Mouse (Mus musculus): Measurements from ENCODE around the gene Shisa6. TPM values are rescaled to one million over a fixed set of nuclear protein-coding genes. Genes with fewer than 3 reads are reported as not detected.

Shisa6 gene
- 0.27 and 0.30 TPM in 2 replicates for polyA plus RNA-seq (2012; rRNA removed)

DNA sequence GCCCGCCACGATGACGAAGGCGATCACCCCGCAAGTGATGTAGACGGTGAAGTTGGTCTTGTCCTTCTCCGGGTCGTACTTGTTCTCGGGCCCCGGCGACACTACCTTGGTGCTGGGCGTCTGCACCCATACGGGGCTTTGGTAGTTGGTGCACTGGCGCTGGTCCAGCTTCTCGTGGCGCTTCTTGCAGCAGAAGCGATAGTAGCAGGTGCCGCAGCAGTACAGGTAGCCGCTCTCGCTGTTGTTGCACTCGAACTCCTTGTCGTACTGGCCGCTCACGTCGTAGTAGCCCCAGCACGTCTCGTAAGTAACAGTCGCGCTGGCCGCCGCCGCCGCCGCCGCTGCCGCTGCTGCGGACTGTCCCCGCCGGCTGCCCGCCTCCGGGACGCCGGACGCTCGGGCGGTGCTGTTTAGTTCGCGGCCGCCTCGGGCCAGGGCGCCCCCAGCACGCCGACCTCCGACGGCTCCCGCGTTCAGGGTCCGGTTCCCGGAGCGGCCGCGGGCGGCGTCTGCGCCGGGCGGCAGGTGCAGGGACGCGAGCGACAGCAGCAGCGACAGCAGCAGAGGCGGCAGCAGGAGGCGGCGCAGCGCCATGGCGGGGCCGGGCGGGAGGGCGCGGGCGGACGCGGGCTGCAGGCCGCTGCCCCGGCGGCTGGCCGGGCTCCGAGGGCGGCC is at the start of gene Shisa6:
Gene Shisa6, minus strand, starts transcription at position 594 of the 675 bp plus-strand sequence.
- Histone ChIP-seq H3K27ac (ENCODE audit: control insufficient read depth, insufficient read depth, low read depth, low read length) (no peak within 1 kb of the TSS), H3K27me3 (ENCODE audit: control insufficient read depth, insufficient read depth, low read length) (no peaks in the 10 kb centered on the region), H3K4me3 (ENCODE audit: control insufficient read depth, low read depth, low read length) (peak within 1 kb of the TSS; percentile 76), H3K4me1 (ENCODE audit: control insufficient read depth, insufficient read depth, low read length) (peaks cover 14% of the 10 kb centered on the region), H3K36me3 (ENCODE audit: control insufficient read depth, insufficient read depth, low read length) (no peaks in the 10 kb centered on the region)
- TF ChIP-seq POLR2A (IDR thresholded peaks at IDR 0.05; ENCODE audit: control insufficient read depth, low read depth, low read length) (no peak), CTCF (IDR thresholded peaks at IDR 0.05; ENCODE audit: control insufficient read depth, insufficient read depth, insufficient replicate concordance, low read depth, low read length) (no peak)

DNA sequence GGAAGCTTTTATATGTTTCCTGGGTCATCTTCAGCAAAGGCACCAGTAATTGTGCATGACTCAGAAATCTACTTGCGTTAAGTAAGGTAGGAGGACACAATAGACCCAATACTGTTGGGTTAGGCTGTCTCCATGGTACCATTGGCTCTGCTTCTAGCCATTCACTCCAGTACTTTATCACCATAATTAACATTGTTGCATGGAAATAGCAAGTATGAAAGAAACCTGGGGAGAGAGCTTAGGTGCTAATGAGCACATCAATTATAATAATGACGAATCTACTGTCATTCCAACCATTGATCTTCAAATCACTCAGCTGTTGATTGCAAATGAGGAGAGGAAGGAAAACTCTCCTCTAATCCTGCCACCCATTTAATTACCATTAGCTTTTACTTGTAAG is 48.1 kb upstream of the Shisa6 start:
- no peaks in the 10 kb centered on the region for H3K4me1 ChIP-seq (ENCODE audit: control insufficient read depth, insufficient read depth, low read length)
- no peaks in the 10 kb centered on the region for H3K27me3 ChIP-seq (ENCODE audit: control insufficient read depth, insufficient read depth, low read length)
- no peak overlapping the region for H3K27ac ChIP-seq (ENCODE audit: control insufficient read depth, insufficient read depth, low read depth, low read length)
- H3K36me3 ChIP-seq (ENCODE audit: control insufficient read depth, insufficient read depth, low read length) = no peaks in the 10 kb centered on the region
- no peak for TF ChIP-seq POLR2A (IDR thresholded peaks at IDR 0.05; ENCODE audit: control insufficient read depth, low read depth, low read length)
- no peak for TF ChIP-seq CTCF (IDR thresholded peaks at IDR 0.05; ENCODE audit: control insufficient read depth, insufficient read depth, insufficient replicate concordance, low read depth, low read length)
- no peak overlapping the region for H3K4me3 ChIP-seq (ENCODE audit: control insufficient read depth, low read depth, low read length)

DNA sequence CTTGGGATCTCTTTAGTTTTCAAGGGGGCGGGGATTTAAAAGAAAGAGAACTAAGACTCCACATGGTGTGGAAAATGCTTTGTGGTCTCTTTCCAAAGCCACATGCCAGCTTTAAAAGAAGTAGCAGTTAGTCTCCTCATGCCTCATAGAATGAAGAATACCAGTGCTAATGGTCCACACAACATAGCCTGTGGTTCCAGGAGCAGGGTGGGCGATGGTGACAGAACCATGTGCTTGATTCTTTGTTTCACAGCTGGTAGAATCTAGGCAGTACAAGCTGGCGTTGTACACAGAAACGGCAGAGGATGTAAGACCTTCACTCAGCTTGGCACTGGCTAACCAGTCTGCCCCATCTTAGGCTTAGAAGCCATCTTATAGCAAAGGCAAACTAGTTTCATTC is 43.3 kb upstream of the Shisa6 start:
- no peak overlapping the region for H3K27ac ChIP-seq (ENCODE audit: control insufficient read depth, insufficient read depth, low read depth, low read length)
- H3K4me1 ChIP-seq (ENCODE audit: control insufficient read depth, insufficient read depth, low read length) = peaks cover 6% of the 10 kb centered on the region
- H3K4me3 ChIP-seq (ENCODE audit: control insufficient read depth, low read depth, low read length) = no peak overlapping the region
- TF ChIP-seq POLR2A (IDR thresholded peaks at IDR 0.05; ENCODE audit: control insufficient read depth, low read depth, low read length) (no peak), CTCF (IDR thresholded peaks at IDR 0.05; ENCODE audit: control insufficient read depth, insufficient read depth, insufficient replicate concordance, low read depth, low read length) (no peak)
- H3K27me3 ChIP-seq (ENCODE audit: control insufficient read depth, insufficient read depth, low read length) = no peaks in the 10 kb centered on the region; the same call in 1 of the 2 replicates
- no peaks in the 10 kb centered on the region for H3K36me3 ChIP-seq (ENCODE audit: control insufficient read depth, insufficient read depth, low read length)

DNA sequence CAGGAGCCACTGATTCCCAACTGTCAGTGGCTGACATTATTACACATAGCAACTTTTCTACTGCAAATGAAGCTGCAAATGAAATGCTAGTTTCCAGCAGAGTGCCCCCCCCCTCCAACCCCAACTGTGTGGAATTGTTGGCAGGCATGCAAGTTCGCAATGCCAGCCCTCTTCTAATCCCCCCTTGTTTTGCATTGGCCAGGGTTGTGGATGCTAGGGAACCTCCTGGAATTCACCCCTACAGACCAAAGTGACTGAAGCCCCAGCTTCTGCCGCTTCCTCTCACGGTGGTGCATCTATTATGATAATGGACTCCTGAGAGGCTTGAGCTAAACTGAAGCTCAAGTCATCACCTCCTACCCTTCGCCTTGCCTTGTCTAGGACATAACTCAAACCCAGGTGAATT is 42.6 kb upstream of the Shisa6 start:
- TF ChIP-seq CTCF (IDR thresholded peaks at IDR 0.05; ENCODE audit: control insufficient read depth, insufficient read depth, insufficient replicate concordance, low read depth, low read length) = no peak
- no peak for TF ChIP-seq POLR2A (IDR thresholded peaks at IDR 0.05; ENCODE audit: control insufficient read depth, low read depth, low read length)
- H3K4me3 ChIP-seq (ENCODE audit: control insufficient read depth, low read depth, low read length) = no peak overlapping the region
- peaks cover 6% of the 10 kb centered on the region for H3K4me1 ChIP-seq (ENCODE audit: control insufficient read depth, insufficient read depth, low read length)
- H3K27ac ChIP-seq (ENCODE audit: control insufficient read depth, insufficient read depth, low read depth, low read length) = no peak overlapping the region
- H3K27me3 ChIP-seq (ENCODE audit: control insufficient read depth, insufficient read depth, low read length) = no peaks in the 10 kb centered on the region; the same call in 1 of the 2 replicates
- no peaks in the 10 kb centered on the region for H3K36me3 ChIP-seq (ENCODE audit: control insufficient read depth, insufficient read depth, low read length)

DNA sequence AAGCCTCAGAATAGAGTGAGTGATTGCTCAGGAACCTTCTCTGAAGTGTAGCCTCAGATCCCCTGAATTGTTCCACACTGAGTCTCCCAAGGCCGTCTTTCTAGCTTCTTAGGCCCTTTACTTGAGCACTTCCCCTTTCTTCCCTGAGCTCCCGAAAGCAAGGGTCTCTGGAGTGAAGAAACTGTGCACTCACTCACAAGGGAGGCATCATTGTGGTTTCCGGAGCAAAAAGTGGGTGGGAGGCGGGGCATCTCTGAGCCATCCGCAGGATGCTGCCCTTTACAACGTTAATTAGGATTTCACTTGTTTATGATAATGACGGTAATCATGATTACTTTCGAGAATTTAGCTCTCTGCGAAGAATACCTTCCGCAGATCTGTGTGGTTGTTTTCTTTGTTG is 41.6 kb upstream of the Shisa6 start:
- Histone ChIP-seq H3K27me3 (ENCODE audit: control insufficient read depth, insufficient read depth, low read length) (no peaks in the 10 kb centered on the region; the same call in 1 of the 2 replicates), H3K36me3 (ENCODE audit: control insufficient read depth, insufficient read depth, low read length) (no peaks in the 10 kb centered on the region), H3K4me1 (ENCODE audit: control insufficient read depth, insufficient read depth, low read length) (peaks cover 6% of the 10 kb centered on the region), H3K4me3 (ENCODE audit: control insufficient read depth, low read depth, low read length) (no peak overlapping the region), H3K27ac (ENCODE audit: control insufficient read depth, insufficient read depth, low read depth, low read length) (no peak overlapping the region)
- TF ChIP-seq POLR2A (IDR thresholded peaks at IDR 0.05; ENCODE audit: control insufficient read depth, low read depth, low read length) (no peak), CTCF (IDR thresholded peaks at IDR 0.05; ENCODE audit: control insufficient read depth, insufficient read depth, insufficient replicate concordance, low read depth, low read length) (no peak)

DNA sequence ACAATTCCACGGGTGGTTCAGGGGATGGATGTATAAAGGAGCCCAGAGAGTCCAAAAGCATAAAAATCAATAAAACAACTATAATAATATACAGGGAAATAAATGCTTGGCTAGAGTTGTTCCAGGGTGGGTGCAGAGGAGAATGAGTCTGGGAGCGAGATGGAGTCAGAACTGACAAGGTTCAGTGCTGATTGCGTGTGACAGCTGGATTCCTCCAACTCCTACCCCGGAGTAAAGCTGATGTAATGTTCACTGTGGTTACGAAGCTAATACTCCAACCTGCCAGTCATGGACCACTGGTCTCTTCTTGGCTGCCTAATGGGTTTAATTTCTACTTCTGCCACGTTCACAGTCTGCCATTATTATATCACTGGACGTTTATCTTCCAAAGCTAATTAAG is 36.5 kb upstream of the Shisa6 start:
- no peaks in the 10 kb centered on the region for H3K36me3 ChIP-seq (ENCODE audit: control insufficient read depth, insufficient read depth, low read length)
- peaks cover 4% of the 10 kb centered on the region for H3K4me1 ChIP-seq (ENCODE audit: control insufficient read depth, insufficient read depth, low read length)
- TF ChIP-seq POLR2A (IDR thresholded peaks at IDR 0.05; ENCODE audit: control insufficient read depth, low read depth, low read length) (no peak), CTCF (IDR thresholded peaks at IDR 0.05; ENCODE audit: control insufficient read depth, insufficient read depth, insufficient replicate concordance, low read depth, low read length) (no peak)
- no peak overlapping the region for H3K27ac ChIP-seq (ENCODE audit: control insufficient read depth, insufficient read depth, low read depth, low read length)
- H3K27me3 ChIP-seq (ENCODE audit: control insufficient read depth, insufficient read depth, low read length) = no peaks in the 10 kb centered on the region; the same call in 1 of the 2 replicates
- no peak overlapping the region for H3K4me3 ChIP-seq (ENCODE audit: control insufficient read depth, low read depth, low read length)

DNA sequence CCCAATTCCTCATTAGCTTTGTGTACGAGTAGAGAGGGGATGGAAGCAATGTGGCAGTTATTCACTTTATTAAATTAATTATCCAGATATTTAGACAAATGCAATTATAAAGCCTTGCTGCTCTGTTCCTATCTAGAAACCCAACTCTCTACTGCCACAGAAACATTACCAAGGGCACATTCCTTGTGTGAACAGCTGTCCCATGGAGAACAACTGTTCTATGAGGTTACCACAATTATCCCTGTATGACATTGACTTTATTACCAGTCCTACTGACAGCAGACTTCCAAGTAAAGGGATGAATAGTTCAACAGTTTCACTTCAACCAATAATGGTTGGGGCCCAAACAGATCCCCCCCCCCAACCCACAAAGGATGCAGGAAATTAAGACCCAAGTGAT is 12.1 kb upstream of the Shisa6 start:
- H3K27ac ChIP-seq (ENCODE audit: control insufficient read depth, insufficient read depth, low read depth, low read length) = no peak overlapping the region
- TF ChIP-seq POLR2A (IDR thresholded peaks at IDR 0.05; ENCODE audit: control insufficient read depth, low read depth, low read length) (no peak), CTCF (IDR thresholded peaks at IDR 0.05; ENCODE audit: control insufficient read depth, insufficient read depth, insufficient replicate concordance, low read depth, low read length) (no peak)
- H3K4me1 ChIP-seq (ENCODE audit: control insufficient read depth, insufficient read depth, low read length) = no peaks in the 10 kb centered on the region
- no peak overlapping the region for H3K4me3 ChIP-seq (ENCODE audit: control insufficient read depth, low read depth, low read length)
- no peaks in the 10 kb centered on the region for H3K36me3 ChIP-seq (ENCODE audit: control insufficient read depth, insufficient read depth, low read length)
- no peaks in the 10 kb centered on the region for H3K27me3 ChIP-seq (ENCODE audit: control insufficient read depth, insufficient read depth, low read length)

All from testis, adult 2 months (tissue).